Mouse (Mus musculus): ENCODE measurements around the gene Rabepk. TPM values are rescaled to one million over a fixed set of nuclear protein-coding genes. Genes with fewer than 3 reads are reported as not detected.
A peak's percentile ranks its signal among the peaks of the same experiment; 100 is the strongest.

Rabepk gene
- polyA plus RNA-seq, 1 experiment = 431 TPM

- no peaks in the 10 kb centered on the region for H3K27me3 ChIP-seq (ENCODE audit: control insufficient read depth, insufficient read depth, low read length)
- no peaks in the 10 kb centered on the region; the same call in 1 of the 2 replicates for H3K36me3 ChIP-seq (ENCODE audit: control insufficient read depth, insufficient read depth, low read length)
- no peaks in the 10 kb centered on the region for H3K4me1 ChIP-seq (ENCODE audit: control insufficient read depth, insufficient read depth, low read length)
- no peak for TF ChIP-seq POLR2A (IDR thresholded peaks at IDR 0.05; ENCODE audit: control insufficient read depth, low read depth, low read length)
- no peak for TF ChIP-seq CTCF (IDR thresholded peaks at IDR 0.05; ENCODE audit: control insufficient read depth, insufficient read depth, insufficient replicate concordance, low read depth, low read length)
- H3K4me3 ChIP-seq (ENCODE audit: control insufficient read depth, low read depth, low read length) = no peak overlapping the region
- no peak overlapping the region for H3K27ac ChIP-seq (ENCODE audit: control insufficient read depth, insufficient read depth, low read depth, low read length)
These were observed 16.4 kb downstream of the Rabepk start for GRCm38 (mm10) chr2:34783064-34784020.

- peaks cover 6% of the 10 kb centered on the region for H3K36me3 ChIP-seq (ENCODE audit: control insufficient read depth, insufficient read depth, low read length)
- no peak for TF ChIP-seq CTCF (IDR thresholded peaks at IDR 0.05; ENCODE audit: control insufficient read depth, insufficient read depth, insufficient replicate concordance, low read depth, low read length)
- no peak overlapping the region for H3K27ac ChIP-seq (ENCODE audit: control insufficient read depth, insufficient read depth, low read depth, low read length)
- H3K4me3 ChIP-seq (ENCODE audit: control insufficient read depth, low read depth, low read length) = no peak overlapping the region
- no peaks in the 10 kb centered on the region for H3K4me1 ChIP-seq (ENCODE audit: control insufficient read depth, insufficient read depth, low read length)
- no peaks in the 10 kb centered on the region for H3K27me3 ChIP-seq (ENCODE audit: control insufficient read depth, insufficient read depth, low read length)
These were observed 22.4 kb downstream of the Rabepk start for GRCm38 (mm10) chr2:34777237-34777868.

GRCm38 (mm10) chr2:34774493-34774892 lies 25.2 kb downstream of the Rabepk start:
- Histone ChIP-seq H3K36me3 (ENCODE audit: control insufficient read depth, insufficient read depth, low read length) (peaks cover 6% of the 10 kb centered on the region), H3K4me1 (ENCODE audit: control insufficient read depth, insufficient read depth, low read length) (peaks cover 2% of the 10 kb centered on the region; the same call in 1 of the 2 replicates), H3K27me3 (ENCODE audit: control insufficient read depth, insufficient read depth, low read length) (no peaks in the 10 kb centered on the region), H3K4me3 (ENCODE audit: control insufficient read depth, low read depth, low read length) (peak overlapping the region; percentile 47), H3K27ac (ENCODE audit: control insufficient read depth, insufficient read depth, low read depth, low read length) (no peak overlapping the region)
- TF ChIP-seq CTCF (IDR thresholded peaks at IDR 0.05; ENCODE audit: control insufficient read depth, insufficient read depth, insufficient replicate concordance, low read depth, low read length) (no peak), POLR2A (IDR thresholded peaks at IDR 0.05; ENCODE audit: control insufficient read depth, low read depth, low read length) (no peak)

- Histone ChIP-seq H3K4me3 (ENCODE audit: control insufficient read depth, low read depth, low read length) (peak overlapping the region; percentile 47), H3K4me1 (ENCODE audit: control insufficient read depth, insufficient read depth, low read length) (peaks cover 2% of the 10 kb centered on the region; the same call in 1 of the 2 replicates), H3K27ac (ENCODE audit: control insufficient read depth, insufficient read depth, low read depth, low read length) (no peak overlapping the region), H3K36me3 (ENCODE audit: control insufficient read depth, insufficient read depth, low read length) (peaks cover 6% of the 10 kb centered on the region), H3K27me3 (ENCODE audit: control insufficient read depth, insufficient read depth, low read length) (no peaks in the 10 kb centered on the region)
- TF ChIP-seq POLR2A (IDR thresholded peaks at IDR 0.05; ENCODE audit: control insufficient read depth, low read depth, low read length) (no peak), CTCF (IDR thresholded peaks at IDR 0.05; ENCODE audit: control insufficient read depth, insufficient read depth, insufficient replicate concordance, low read depth, low read length) (no peak)
These were observed 26.0 kb downstream of the Rabepk start for GRCm38 (mm10) chr2:34773673-34774072.

DNA sequence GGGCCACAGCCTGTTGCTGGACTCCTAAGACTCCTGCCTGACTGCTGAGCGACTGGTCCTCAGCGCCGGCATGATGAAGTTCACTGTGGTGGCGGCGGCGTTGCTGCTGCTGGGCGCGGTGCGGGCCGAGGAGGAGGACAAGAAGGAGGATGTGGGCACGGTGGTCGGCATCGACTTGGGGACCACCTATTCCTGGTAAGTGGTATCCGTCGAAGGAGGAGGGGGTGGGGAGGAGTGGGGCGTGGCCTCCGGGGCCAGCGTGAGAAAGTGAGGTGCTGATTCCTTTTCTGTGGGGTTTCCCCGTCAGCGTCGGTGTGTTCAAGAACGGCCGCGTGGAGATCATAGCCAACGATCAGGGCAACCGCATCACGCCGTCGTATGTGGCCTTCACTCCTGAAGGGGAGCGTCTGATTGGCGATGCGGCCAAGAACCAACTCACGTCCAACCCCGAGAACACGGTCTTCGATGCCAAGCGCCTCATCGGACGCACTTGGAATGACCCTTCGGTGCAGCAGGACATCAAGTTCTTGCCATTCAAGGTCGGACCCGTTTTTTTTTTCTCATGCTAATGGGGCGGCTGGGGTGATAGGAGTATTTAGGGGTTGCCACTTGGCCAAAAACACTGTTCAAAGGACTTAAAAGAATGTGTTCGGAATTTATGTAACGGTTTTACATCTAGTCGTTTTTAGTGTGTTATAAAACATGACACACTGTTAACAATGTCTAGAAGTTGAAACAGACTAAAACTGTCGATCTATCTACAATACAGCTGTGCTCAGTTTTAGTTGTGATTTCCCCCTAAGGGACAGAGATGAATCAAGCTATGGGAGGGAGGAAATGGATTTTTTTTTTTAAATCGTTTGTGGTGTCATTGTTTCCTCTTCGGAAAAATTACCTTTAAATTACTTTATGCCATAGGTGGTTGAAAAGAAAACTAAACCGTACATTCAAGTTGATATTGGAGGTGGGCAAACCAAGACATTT lies 27.2 kb downstream of the Rabepk start:
- Histone ChIP-seq H3K27me3 (ENCODE audit: control insufficient read depth, insufficient read depth, low read length) (no peaks in the 10 kb centered on the region), H3K27ac (ENCODE audit: control insufficient read depth, insufficient read depth, low read depth, low read length) (peak overlapping the region; percentile 86), H3K4me3 (ENCODE audit: control insufficient read depth, low read depth, low read length) (peak overlapping the region; percentile 89), H3K4me1 (ENCODE audit: control insufficient read depth, insufficient read depth, low read length) (peaks cover 2% of the 10 kb centered on the region; the same call in 1 of the 2 replicates), H3K36me3 (ENCODE audit: control insufficient read depth, insufficient read depth, low read length) (peaks cover 6% of the 10 kb centered on the region)
- no peak; the same call in 1 of the 2 replicates for TF ChIP-seq POLR2A (IDR thresholded peaks at IDR 0.05; ENCODE audit: control insufficient read depth, low read depth, low read length)
- TF ChIP-seq CTCF (IDR thresholded peaks at IDR 0.05; ENCODE audit: control insufficient read depth, insufficient read depth, insufficient replicate concordance, low read depth, low read length) = no peak

DNA sequence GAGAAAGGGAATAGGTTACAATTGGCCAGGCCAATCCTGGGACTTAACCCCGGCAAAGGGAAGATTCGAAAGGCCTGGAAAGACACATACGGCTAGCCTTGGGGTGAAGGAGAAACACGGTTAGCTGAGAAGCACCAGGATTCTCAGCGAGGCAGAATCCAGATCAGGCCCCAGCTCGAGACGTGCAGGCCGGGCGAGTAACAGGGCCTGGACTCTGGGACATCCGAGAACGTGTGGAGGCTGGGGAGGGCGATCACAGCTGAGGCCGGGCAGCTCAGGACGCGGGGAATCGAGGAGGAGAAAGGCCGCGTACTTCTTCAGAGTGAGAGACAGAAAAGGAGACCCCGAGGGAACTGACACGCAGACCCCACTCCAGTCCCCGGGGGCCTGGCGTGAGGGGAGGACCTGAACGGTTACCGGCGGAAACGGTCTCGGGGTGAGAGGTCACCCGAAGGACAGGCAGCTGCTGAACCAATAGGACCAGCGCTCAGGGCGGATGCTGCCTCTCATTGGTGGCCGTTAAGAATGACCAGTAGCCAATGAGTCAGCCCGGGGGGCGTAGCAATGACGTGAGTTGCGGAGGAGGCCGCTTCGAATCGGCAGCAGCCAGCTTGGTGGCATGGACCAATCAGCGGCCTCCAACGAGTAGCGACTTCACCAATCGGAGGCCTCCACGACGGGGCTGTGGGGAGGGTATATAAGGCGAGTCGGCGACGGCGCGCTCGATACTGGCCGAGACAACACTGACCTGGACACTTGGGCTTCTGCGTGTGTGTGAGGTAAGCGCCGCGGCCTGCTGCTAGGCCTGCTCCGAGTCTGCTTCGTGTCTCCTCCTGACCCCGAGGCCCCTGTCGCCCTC lies 28.1 kb downstream of the Rabepk start, which contains the start of gene Hspa5:
Hspa5 (plus strand) TSS at position 603 of the 859 bp plus-strand sequence.
- TF ChIP-seq CTCF (IDR thresholded peaks at IDR 0.05; ENCODE audit: control insufficient read depth, insufficient read depth, insufficient replicate concordance, low read depth, low read length) (0 out of 2 replicates have a peak, but pooled peaks have one; percentile 7), POLR2A (IDR thresholded peaks at IDR 0.05; ENCODE audit: control insufficient read depth, low read depth, low read length) (peak; percentile 100)
- no peaks in the 10 kb centered on the region for H3K27me3 ChIP-seq (ENCODE audit: control insufficient read depth, insufficient read depth, low read length)
- peak within 1 kb of the TSS; percentile 100 for H3K27ac ChIP-seq (ENCODE audit: control insufficient read depth, insufficient read depth, low read depth, low read length)
- H3K4me1 ChIP-seq (ENCODE audit: control insufficient read depth, insufficient read depth, low read length) = peaks cover 2% of the 10 kb centered on the region; the same call in 1 of the 2 replicates
- peaks cover 4% of the 10 kb centered on the region for H3K36me3 ChIP-seq (ENCODE audit: control insufficient read depth, insufficient read depth, low read length)
- H3K4me3 ChIP-seq (ENCODE audit: control insufficient read depth, low read depth, low read length) = peak within 1 kb of the TSS; percentile 89
